Mouse (Mus musculus) pancreas, adult 10 weeks (tissue): ENCODE measurements around the gene Olfr108. TPM values are rescaled to one million over a fixed set of nuclear protein-coding genes. Genes with fewer than 3 reads are reported as not detected.

Source experiments
- polyA plus RNA-seq: library from polyadenylated mRNA; stranded (reverse); fragments of 350-450 nt; fragmentation: Illumina TruSeq; extraction: RNeasy Lipid Tissue Mini Kit (QIAGEN cat#74804); gene quantifications from one replicate; pipeline ENCODE4 v1.2.3, GENCODE M21; 2015; ENCODE audit warnings: low read depth, low replicate concordance; ENCODE audit not compliant: insufficient read depth

Olfr108 gene
- not detected for polyA plus RNA-seq

GRCm38 (mm10) chr17:37445180-37445579, at the start of gene Olfr108:
Gene Olfr108 (plus strand): TSS chr17:37445480.

GRCm38 (mm10) chr17:37398926-37399325, 46.4 kb upstream of the Olfr108 start, which contains the start of gene Olfr107:
Gene Olfr107 (plus strand): TSS chr17:37399226.

DNA sequence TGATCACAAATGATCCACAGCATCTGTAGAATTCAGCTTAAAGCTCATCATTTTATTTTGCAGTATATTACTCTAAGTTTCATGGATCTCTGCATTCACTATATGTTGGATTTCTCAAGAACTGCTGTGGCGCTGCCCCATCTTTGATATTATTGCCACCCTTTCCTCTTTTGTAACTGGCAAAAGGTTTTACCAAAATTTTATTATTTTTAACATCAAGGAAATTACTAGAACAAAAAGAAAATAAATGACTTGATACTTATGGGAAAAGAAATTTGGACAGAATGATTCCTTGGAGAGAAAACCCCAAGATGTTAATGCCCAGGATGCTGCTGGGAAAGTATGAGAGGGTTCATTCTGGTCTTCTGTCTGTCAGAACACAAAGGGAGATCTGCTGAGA, 13.3 kb downstream of the Olfr108 start, which contains the start of gene Olfr109:
Gene Olfr109 (plus strand): TSS at position 301 of the 400 bp plus-strand sequence.

GRCm38 (mm10) chr17:37483452-37483851, 38.2 kb downstream of the Olfr108 start, which contains the start of gene H2-M2:
Gene H2-M2 (minus strand): TSS chr17:37483552.

GRCm38 (mm10) chr17:37491930-37492518, 46.7 kb downstream of the Olfr108 start, which contains the start of gene Olfr110:
Gene Olfr110 (plus strand): TSS chr17:37492468.

Other genes starting within 250 kb of the Olfr108 start
- not detected for gene Olfr94, start 244.5 kb upstream of the Olfr108 start, polyA plus RNA-seq
- gene Olfr95, start 232.4 kb upstream of the Olfr108 start, polyA plus RNA-seq: not detected
- gene Olfr96, start 225.3 kb upstream of the Olfr108 start, polyA plus RNA-seq: not detected
- not detected for gene Olfr97, start 208.2 kb upstream of the Olfr108 start, polyA plus RNA-seq
- not detected for gene Olfr98, start 181.7 kb upstream of the Olfr108 start, polyA plus RNA-seq
- 5.1 TPM for gene H2-M3, start 175.3 kb upstream of the Olfr108 start, polyA plus RNA-seq
- gene Olfr99, start 162.0 kb upstream of the Olfr108 start, polyA plus RNA-seq: not detected
- not detected for gene Olfr101, start 141.2 kb upstream of the Olfr108 start, polyA plus RNA-seq
- not detected for gene Olfr102, start 128.4 kb upstream of the Olfr108 start, polyA plus RNA-seq
- gene Olfr103, start 105.8 kb upstream of the Olfr108 start, polyA plus RNA-seq: not detected
- not detected for gene Olfr104-ps, start 85.9 kb upstream of the Olfr108 start, polyA plus RNA-seq
- not detected for gene Olfr105-ps, start 66.4 kb upstream of the Olfr108 start, polyA plus RNA-seq
- not detected for gene Olfr106-ps, start 55.1 kb upstream of the Olfr108 start, polyA plus RNA-seq
- not detected for gene Olfr107, start 46.3 kb upstream of the Olfr108 start, polyA plus RNA-seq
- not detected for gene Olfr109, start 13.4 kb downstream of the Olfr108 start, polyA plus RNA-seq
- gene H2-M2, start 38.1 kb downstream of the Olfr108 start, polyA plus RNA-seq: not detected
- gene Olfr110, start 47.0 kb downstream of the Olfr108 start, polyA plus RNA-seq: not detected
- not detected for gene Olfr111, start 62.5 kb downstream of the Olfr108 start, polyA plus RNA-seq
- not detected for gene Olfr112, start 124.0 kb downstream of the Olfr108 start, polyA plus RNA-seq
- gene Olfr113, start 132.2 kb downstream of the Olfr108 start, polyA plus RNA-seq: not detected
- not detected for gene Olfr114, start 147.3 kb downstream of the Olfr108 start, polyA plus RNA-seq
- gene Olfr115, start 181.6 kb downstream of the Olfr108 start, polyA plus RNA-seq: not detected
- gene Olfr116, start 181.7 kb downstream of the Olfr108 start, polyA plus RNA-seq: not detected
- gene Olfr117, start 218.3 kb downstream of the Olfr108 start, polyA plus RNA-seq: not detected
- not detected for gene Olfr118, start 221.5 kb downstream of the Olfr108 start, polyA plus RNA-seq